Mouse (Mus musculus) forebrain, embryonic 11.5 days (tissue): ENCODE data around the gene Adprhl1. TPM values are rescaled to one million over a fixed set of nuclear protein-coding genes. Genes with fewer than 3 reads are reported as not detected.

Experiments used
- ATAC-seq: fragments of 200-750 bp; cut with Nextera tagmentation; replicated peaks from 2 replicates; pipeline ENCODE4 v1.8.0; 2017; ENCODE audit warnings: moderate TSS enrichment; ENCODE audit not compliant: low FRiP score
- DNase-seq: peaks from one replicate; pipeline ENCODE4 v3.0.0-alpha.2; 2017; ENCODE audit warnings: low spot score
- H3K27ac ChIP-seq: fragments of 300-500 bp; sonication (generic); 2 replicates; pipeline ENCODE4 v1.5.1; 2014; ENCODE audit warnings: low read depth, low read length
- H3K27me3 ChIP-seq: fragments of 300-500 bp; sonication (generic); 2 replicates; pipeline ENCODE4 v1.6.1; 2014; ENCODE audit warnings: mild to moderate bottlenecking, low read length, mixed read lengths; ENCODE audit not compliant: control insufficient read depth, insufficient read depth
- H3K36me3 ChIP-seq: fragments of 300-500 bp; sonication (generic); 2 replicates; pipeline ENCODE4 v1.6.1; 2014; ENCODE audit warnings: mild to moderate bottlenecking, low read length, moderate library complexity, mixed read lengths; ENCODE audit not compliant: control insufficient read depth, insufficient read depth
- H3K4me1 ChIP-seq: fragments of 300-500 bp; sonication (generic); replicated peaks from 2 replicates; pipeline ENCODE4 v1.6.1; 2014; ENCODE audit warnings: low read length, mixed read lengths; ENCODE audit not compliant: control insufficient read depth, insufficient read depth
- H3K4me2 ChIP-seq: fragments of 300-500 bp; sonication (generic); 2 replicates; pipeline ENCODE4 v1.6.1; 2014; ENCODE audit warnings: low read depth, mild to moderate bottlenecking, low read length, moderate library complexity, mixed read lengths; ENCODE audit not compliant: severe bottlenecking
- H3K4me3 ChIP-seq: fragments of 300-500 bp; sonication (generic); 2 replicates; pipeline ENCODE4 v1.5.1; 2014; ENCODE audit warnings: low read depth, low read length
- H3K9ac ChIP-seq: fragments of 300-500 bp; sonication (generic); 2 replicates; pipeline ENCODE4 v1.6.1; 2014; ENCODE audit warnings: low read length
- H3K9me3 ChIP-seq: fragments of 300-500 bp; sonication (generic); 2 replicates; pipeline ENCODE4 v1.6.1; 2016; ENCODE audit warnings: low read length, mixed read lengths; ENCODE audit not compliant: control insufficient read depth
- WGBS: fragments of 180-500 bp; shearing (Covaris S2); extraction: QIAGEN DNeasy Blood & Tissue Kit; methylation state at CpG from one replicate; pipeline ENCODE4 v1.1.7; 2014; 5-methylcytosine and 5-hydroxymethylcytosine counted together
- polyA plus RNA-seq: library from polyadenylated mRNA; unstranded; fragments of >200 nt; fragmentation: Nextera tagmentation; extraction: Ambion mirVana; gene quantifications from 2 replicates; pipeline ENCODE4 v1.2.1, GENCODE M21; 2014

Gene Adprhl1
- polyA plus RNA-seq, 1 experiment from 2014 or later: not detected

DNA sequence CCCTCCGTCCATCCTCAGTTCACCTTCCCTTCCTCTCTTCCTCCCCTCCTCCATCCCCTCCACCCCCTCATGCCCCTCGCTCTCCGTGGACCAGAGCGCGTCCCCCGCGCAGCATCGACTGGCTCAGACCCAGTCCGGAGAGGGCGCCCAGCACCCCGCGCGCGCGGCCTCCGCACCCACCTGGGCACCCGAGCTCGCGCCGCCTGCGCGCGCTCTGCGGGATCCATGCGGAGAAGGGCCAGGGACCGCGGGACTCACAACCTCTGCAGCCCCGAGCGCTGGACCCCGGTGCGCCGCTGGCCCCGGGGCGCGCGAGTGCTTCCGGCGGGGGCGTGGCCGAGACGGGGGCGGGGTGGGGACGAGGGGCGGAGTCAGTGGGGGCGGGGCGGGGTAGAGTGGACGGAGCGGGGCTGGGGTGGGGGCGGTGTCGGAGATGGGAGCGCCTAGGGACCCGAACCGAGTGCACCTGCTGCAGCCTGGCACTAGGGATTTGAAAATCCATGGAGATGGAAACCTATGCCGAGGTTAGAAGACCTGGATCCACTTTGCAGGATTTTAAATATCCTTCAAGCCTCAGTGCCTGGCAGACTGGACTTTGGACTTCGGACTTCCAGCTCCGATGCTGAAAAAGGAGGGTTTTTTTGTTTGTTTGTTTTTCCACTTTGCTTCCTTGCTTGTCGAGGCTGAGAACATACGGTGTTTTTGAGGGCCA lies 53.5 kb downstream of the Adprhl1 start, which contains the start of gene Grtp1:
Gene Grtp1 (minus strand): TSS at position 320 of the 712 bp plus-strand sequence.
- WGBS: under 1% methylated on average over 44 of the region's 58 CpGs
- H3K36me3 ChIP-seq: no peaks in the 10 kb centered on the region

DNA sequence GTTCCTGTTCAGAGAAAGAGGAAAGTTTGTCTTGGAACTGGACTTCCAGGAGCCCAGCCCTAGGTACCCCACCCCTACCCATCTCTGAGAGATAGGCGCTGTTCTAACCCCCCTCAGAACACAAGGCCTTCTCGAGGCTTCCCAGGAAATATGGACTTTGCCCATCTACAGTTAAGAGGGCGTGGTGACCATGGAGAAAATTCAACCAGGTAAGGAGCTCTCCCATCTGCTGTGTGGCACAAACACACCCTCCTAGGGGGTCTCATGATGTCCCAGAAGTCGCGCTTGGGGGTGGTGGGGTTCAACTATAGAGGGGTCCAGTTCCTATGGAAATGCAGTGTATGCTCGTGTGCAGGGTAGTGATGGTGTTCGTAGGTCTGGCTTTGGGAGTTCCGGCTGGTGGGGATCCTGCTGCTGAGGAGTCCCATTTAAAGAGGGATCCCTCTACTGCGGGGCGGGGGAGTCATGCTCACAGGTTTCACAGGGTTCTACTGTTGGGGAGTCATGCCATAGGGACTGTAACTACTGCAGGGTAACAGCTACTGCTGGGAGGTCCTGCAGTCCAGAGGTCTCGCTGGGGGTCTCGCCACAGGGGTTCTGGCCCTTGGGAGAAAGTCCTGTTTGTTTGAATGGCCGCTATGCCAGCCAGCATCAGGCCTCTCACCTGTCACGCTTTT lies 54.4 kb downstream of the Adprhl1 start:
- peak overlapping the region; percentile 79 for H3K9ac ChIP-seq
- DNase-seq (no peak), ATAC-seq (no peak; the same call in 1 of the 2 replicates)

More for the DNA sequence above, 53.5 kb downstream of the Adprhl1 start, which contains the start of gene Grtp1:
- peaks cover 15% of the 10 kb centered on the region for H3K27me3 ChIP-seq
- H3K4me1 ChIP-seq: peaks cover 5% of the 10 kb centered on the region
- H3K4me2 ChIP-seq: peak within 1 kb of the TSS; percentile 88
- peak within 1 kb of the TSS; percentile 79 for H3K9ac ChIP-seq
- peak; percentile 77 for ATAC-seq
- peak within 1 kb of the TSS; percentile 80 for H3K4me3 ChIP-seq
- DNase-seq: peak; percentile 88
- no peaks in the 10 kb centered on the region for H3K9me3 ChIP-seq
- no peak within 1 kb of the TSS for H3K27ac ChIP-seq

DNA sequence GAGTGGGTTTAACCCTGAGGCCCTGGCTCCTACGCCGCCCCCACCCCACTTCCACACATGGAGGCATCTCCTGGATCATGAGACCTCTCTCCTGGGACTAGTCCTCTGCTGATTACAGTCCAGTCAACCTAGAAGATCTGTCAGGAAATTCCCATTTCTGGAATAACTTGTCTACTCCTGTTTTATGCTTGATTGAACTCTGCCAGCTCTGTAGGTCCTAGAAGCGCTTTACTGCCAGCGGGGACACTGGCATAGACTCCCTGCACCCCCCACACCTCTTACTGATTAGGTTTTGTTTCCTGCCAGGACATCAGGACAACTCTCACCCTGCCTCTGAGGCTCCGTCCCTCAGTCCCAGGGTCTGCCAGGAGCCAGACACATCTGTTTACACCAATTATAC lies 56.5 kb downstream of the Adprhl1 start:
- Histone ChIP-seq H3K4me1 (peaks cover 8% of the 10 kb centered on the region), H3K27ac (no peak overlapping the region), H3K4me3 (no peak overlapping the region), H3K36me3 (no peaks in the 10 kb centered on the region), H3K27me3 (peaks cover 13% of the 10 kb centered on the region), H3K9ac (no peak overlapping the region), H3K9me3 (no peaks in the 10 kb centered on the region), H3K4me2 (no peak overlapping the region)
- DNase-seq: no peak
- WGBS: 94% methylated on average over 5 of the region's 5 CpGs
- ATAC-seq: no peak

More for the DNA sequence above, 54.4 kb downstream of the Adprhl1 start:
- Histone ChIP-seq H3K4me3 (peak overlapping the region; percentile 80), H3K36me3 (no peaks in the 10 kb centered on the region), H3K9me3 (no peaks in the 10 kb centered on the region), H3K27ac (no peak overlapping the region), H3K27me3 (peaks cover 15% of the 10 kb centered on the region), H3K4me1 (peaks cover 8% of the 10 kb centered on the region), H3K4me2 (peak overlapping the region; percentile 88)
- 23% methylated on average over 14 of the region's 14 CpGs for WGBS

DNA sequence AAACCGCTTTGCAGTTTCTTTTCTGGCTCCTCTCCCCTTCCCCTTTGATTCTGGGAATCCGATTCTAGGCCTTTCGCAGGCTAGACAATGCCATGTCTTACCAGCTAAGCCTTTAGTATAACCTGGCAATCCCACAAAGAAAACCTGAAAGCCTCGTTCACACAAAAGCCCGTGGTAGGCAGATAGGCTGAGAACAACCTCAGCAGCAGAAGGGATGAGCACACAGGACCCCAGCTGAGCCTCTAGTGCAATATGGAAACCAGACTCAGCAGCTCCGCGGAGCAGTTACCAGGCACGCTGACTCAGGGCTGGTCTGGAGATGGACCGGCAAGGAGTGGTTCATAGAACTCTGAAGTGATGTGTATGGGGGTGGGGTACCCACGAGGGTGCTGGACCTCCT lies 59.1 kb downstream of the Adprhl1 start:
- Histone ChIP-seq H3K36me3 (no peaks in the 10 kb centered on the region), H3K27ac (0 out of 2 replicates have a peak overlapping the region, but pooled peaks have one; percentile 6), H3K4me3 (no peak overlapping the region), H3K27me3 (no peaks in the 10 kb centered on the region), H3K4me2 (no peak overlapping the region), H3K9ac (no peak overlapping the region; the same call in 1 of the 2 replicates), H3K4me1 (peaks cover 7% of the 10 kb centered on the region), H3K9me3 (no peaks in the 10 kb centered on the region)
- 15% methylated on average over 10 of the region's 10 CpGs for WGBS
- DNase-seq (no peak), ATAC-seq (no peak)

DNA sequence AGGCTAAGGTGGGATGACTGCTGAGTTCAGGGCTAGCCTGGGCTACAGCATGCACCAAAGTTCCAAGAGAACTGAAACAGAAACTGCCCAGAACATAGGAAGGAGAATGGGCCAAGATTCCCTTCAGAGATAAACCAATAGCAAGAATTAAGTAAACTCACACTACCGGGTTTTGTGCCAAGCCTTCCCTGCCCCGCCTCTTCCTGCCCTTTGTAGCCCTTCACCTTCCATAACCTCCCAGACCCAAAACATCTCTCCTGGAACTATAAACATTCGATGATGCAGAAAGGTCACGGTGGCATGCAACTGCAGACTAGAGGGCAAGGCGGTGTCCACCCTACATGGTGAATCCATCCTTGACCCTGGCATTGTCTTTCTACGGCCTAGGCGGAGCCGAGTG lies 63.7 kb downstream of the Adprhl1 start:
- H3K27ac ChIP-seq: no peak overlapping the region
- no peaks in the 10 kb centered on the region for H3K27me3 ChIP-seq
- H3K4me1 ChIP-seq: 0 out of 2 replicates have a peak, but pooled peaks cover 3% of the 10 kb centered on the region
- no peak overlapping the region for H3K4me2 ChIP-seq
- H3K9ac ChIP-seq: no peak overlapping the region
- H3K4me3 ChIP-seq: no peak overlapping the region
- no peak for ATAC-seq
- H3K36me3 ChIP-seq: no peaks in the 10 kb centered on the region
- H3K9me3 ChIP-seq: no peaks in the 10 kb centered on the region
- no peak for DNase-seq
- WGBS: 92% methylated on average over 8 of the region's 8 CpGs

DNA sequence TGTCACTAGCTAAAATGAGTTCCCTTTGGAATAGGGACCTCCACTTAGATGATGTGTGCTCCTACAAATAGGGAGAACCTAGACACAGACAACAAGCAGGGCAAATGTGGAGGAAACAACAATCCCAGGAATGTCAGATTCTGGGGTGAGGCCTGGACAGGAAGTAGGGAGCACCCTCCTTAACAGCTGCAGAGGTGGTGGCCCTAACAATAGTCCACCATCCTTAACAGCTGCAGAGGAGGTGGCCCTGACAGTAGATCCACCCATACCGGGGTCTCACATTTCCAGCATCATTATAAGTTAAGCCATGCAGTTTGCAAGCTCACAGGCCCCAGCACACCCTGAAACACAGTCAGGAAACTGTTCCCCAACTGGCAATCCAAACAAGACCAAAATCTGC lies 65.1 kb downstream of the Adprhl1 start:
- DNase-seq (no peak), ATAC-seq (no peak)
- WGBS: 97% methylated on average over 1 of the region's 1 CpGs
- no peak overlapping the region for H3K27ac ChIP-seq
- H3K9me3 ChIP-seq: no peaks in the 10 kb centered on the region
- H3K9ac ChIP-seq: no peak overlapping the region
- H3K4me2 ChIP-seq: no peak overlapping the region
- no peak overlapping the region for H3K4me3 ChIP-seq
- no peaks in the 10 kb centered on the region for H3K4me1 ChIP-seq
- no peaks in the 10 kb centered on the region for H3K27me3 ChIP-seq
- no peaks in the 10 kb centered on the region for H3K36me3 ChIP-seq

DNA sequence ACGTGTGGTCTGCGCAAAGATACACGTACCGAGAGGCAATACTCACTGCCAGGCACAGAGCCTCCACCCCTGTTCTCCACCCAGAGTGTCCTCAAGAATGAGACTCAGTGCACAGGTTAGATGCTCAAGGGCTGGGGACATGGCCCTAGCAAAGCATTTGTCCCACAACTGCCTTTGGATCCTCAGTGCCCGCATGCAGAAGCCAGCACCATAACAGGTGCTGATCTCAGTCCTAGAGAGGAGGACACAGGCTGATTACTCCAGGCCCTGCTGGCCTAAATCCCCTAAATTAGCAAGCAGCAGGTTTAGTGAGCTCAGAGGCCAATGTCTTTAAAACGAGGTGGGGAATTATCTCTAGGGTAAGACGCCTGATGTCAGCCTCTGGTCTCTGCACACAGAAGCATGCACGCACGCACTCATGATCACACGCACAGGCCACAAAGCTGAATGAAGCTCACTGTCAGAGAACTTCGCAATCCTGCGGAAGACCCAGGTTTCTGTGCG lies 65.9 kb downstream of the Adprhl1 start:
- WGBS: 88% methylated on average over 13 of the region's 13 CpGs

DNA sequence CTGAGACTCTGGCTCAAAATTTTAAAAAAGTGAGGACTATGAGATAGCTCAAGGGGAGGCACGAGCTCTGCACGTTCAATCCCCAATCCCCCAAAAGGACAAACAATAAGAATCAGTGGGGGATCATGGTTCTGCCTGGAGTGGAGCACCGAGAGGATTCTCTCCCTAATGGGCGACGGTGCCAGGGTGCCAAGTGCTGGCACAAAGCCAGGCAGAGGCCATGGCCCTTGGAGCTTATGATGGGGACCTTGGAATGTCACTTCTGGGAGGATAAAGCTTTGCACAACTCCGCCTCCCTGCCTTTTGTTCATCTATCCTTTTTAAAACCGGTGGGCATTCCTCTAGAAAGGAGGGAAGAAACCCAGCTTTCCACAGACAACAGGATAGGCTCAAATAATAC lies 66.3 kb downstream of the Adprhl1 start:
- WGBS: 59% methylated on average over 7 of the region's 7 CpGs
- Histone ChIP-seq H3K27me3 (no peaks in the 10 kb centered on the region), H3K4me3 (no peak overlapping the region), H3K4me2 (no peak overlapping the region), H3K27ac (no peak overlapping the region), H3K9ac (no peak overlapping the region), H3K9me3 (no peaks in the 10 kb centered on the region), H3K36me3 (no peaks in the 10 kb centered on the region), H3K4me1 (no peaks in the 10 kb centered on the region)
- DNase-seq (no peak), ATAC-seq (no peak)

More for the DNA sequence above, 65.9 kb downstream of the Adprhl1 start:
- H3K9me3 ChIP-seq: no peaks in the 10 kb centered on the region
- H3K36me3 ChIP-seq: no peaks in the 10 kb centered on the region
- ATAC-seq (no peak), DNase-seq (no peak)
- H3K4me1 ChIP-seq: no peaks in the 10 kb centered on the region
- no peaks in the 10 kb centered on the region for H3K27me3 ChIP-seq
- no peak overlapping the region for H3K4me2 ChIP-seq
- no peak overlapping the region for H3K4me3 ChIP-seq
- no peak overlapping the region for H3K9ac ChIP-seq
- H3K27ac ChIP-seq: no peak overlapping the region
